Mouse (Mus musculus) midbrain, embryonic 11.5 days (tissue): ENCODE measurements around the gene Fibcd1. TPM values are rescaled to one million over a fixed set of nuclear protein-coding genes. Genes with fewer than 3 reads are reported as not detected.

Source experiments
- ATAC-seq: fragments of 200-750 bp; cut with Nextera tagmentation; 2 replicates; pipeline ENCODE4 v1.8.0; 2017; ENCODE audit warnings: moderate TSS enrichment, moderate library complexity; ENCODE audit not compliant: low FRiP score
- DNase-seq: peaks from one replicate; pipeline ENCODE4 v3.0.0; 2015; ENCODE audit warnings: low spot score; ENCODE audit errors: missing footprints
- H3K27ac ChIP-seq: fragments of 300-500 bp; sonication (generic); 2 replicates; pipeline ENCODE4 v1.5.1; 2014; ENCODE audit warnings: low read depth, low read length
- H3K27me3 ChIP-seq: fragments of 300-500 bp; sonication (generic); 2 replicates; pipeline ENCODE4 v1.6.1; 2014; ENCODE audit warnings: mild to moderate bottlenecking, low read length, moderate library complexity, mixed read lengths; ENCODE audit not compliant: control insufficient read depth, insufficient read depth
- H3K36me3 ChIP-seq: fragments of 300-500 bp; sonication (generic); 2 replicates; pipeline ENCODE4 v1.6.1; 2014; ENCODE audit warnings: mild to moderate bottlenecking, low read length, moderate library complexity, mixed read lengths; ENCODE audit not compliant: control insufficient read depth, insufficient read depth
- H3K4me1 ChIP-seq: fragments of 300-500 bp; sonication (generic); 2 replicates; pipeline ENCODE4 v1.6.1; 2014; ENCODE audit warnings: low read length; ENCODE audit not compliant: control insufficient read depth, insufficient read depth
- H3K4me2 ChIP-seq: fragments of 300-500 bp; sonication (generic); 2 replicates; pipeline ENCODE4 v1.6.1; 2014; ENCODE audit warnings: mild to moderate bottlenecking, moderate library complexity
- H3K4me3 ChIP-seq: fragments of 300-500 bp; sonication (generic); 2 replicates; pipeline ENCODE4 v1.5.1; 2014; ENCODE audit warnings: low read depth, low read length
- H3K9ac ChIP-seq: fragments of 300-500 bp; sonication (generic); 2 replicates; pipeline ENCODE4 v1.6.1; 2014; ENCODE audit warnings: low read length
- H3K9me3 ChIP-seq: fragments of 300-500 bp; sonication (generic); 2 replicates; pipeline ENCODE4 v1.6.1; 2016; ENCODE audit warnings: low read length; ENCODE audit not compliant: control insufficient read depth
- WGBS: fragments of 180-500 bp; shearing (Covaris S2); extraction: QIAGEN DNeasy Blood & Tissue Kit; methylation state at CpG from one replicate; pipeline ENCODE4 v1.1.7; 2014; 5-methylcytosine and 5-hydroxymethylcytosine counted together
- polyA plus RNA-seq: library from polyadenylated mRNA; unstranded; fragments of >200 nt; fragmentation: Nextera tagmentation; extraction: Ambion mirVana; gene quantifications from 2 replicates; pipeline ENCODE4 v1.2.1, GENCODE M21; 2014

Fibcd1 gene
- polyA plus RNA-seq, 1 experiment from 2014 or later = 1.7 TPM

DNA sequence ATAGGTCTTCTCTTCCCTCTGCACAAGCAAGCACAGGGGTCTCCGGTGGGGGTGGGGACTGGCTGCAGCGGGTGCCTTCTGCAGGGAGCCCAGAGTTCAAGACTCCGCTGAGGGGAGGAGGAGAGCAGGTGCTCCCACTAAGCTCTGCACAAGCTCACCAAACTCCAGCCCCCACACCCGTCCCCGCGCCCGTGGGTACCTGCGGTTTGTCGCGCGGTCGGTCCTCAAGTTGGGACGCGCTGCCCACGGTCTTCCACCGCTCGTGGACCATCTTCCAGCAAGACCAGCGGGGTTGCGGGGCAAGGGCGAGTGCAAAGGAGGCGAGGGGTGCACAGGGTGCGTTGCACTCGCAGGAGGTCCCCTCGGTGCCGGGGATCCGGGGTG lies 301 bp downstream of the Fibcd1 start:
- H3K4me3 ChIP-seq = peak overlapping the region; percentile 48
- H3K9ac ChIP-seq = peak overlapping the region; percentile 55
- no peaks in the 10 kb centered on the region for H3K36me3 ChIP-seq
- peaks cover 17% of the 10 kb centered on the region for H3K4me1 ChIP-seq
- H3K4me2 ChIP-seq = peak overlapping the region; percentile 84
- H3K27ac ChIP-seq = no peak overlapping the region
- 3% methylated on average over 26 of the region's 26 CpGs for WGBS
- DNase-seq (peak; percentile 94), ATAC-seq (no peak)
- H3K9me3 ChIP-seq = no peaks in the 10 kb centered on the region
- peaks cover 40% of the 10 kb centered on the region for H3K27me3 ChIP-seq

DNA sequence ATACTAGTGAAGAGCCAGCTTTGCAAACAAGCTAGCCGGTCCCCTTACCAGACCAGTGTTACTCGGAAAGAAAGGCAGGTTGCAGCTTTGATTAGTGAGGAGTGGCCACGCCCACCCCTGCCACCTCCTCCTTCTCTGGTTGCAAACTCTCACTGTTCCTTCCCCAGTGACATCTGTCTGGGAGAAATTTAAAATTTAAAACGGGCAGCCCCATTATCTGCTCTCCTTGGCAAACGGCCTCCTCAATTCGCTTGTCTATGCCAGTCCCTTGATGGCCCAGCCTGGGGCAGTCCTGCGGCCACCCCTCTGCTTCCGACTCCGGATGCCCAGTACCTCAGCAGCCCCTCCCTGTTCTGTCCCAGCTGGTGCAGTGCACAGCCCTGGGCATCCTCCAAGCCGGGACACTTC lies 1.1 kb downstream of the Fibcd1 start:
- Histone ChIP-seq H3K36me3 (no peaks in the 10 kb centered on the region), H3K4me2 (no peak overlapping the region), H3K27me3 (peaks cover 40% of the 10 kb centered on the region), H3K9ac (no peak overlapping the region), H3K27ac (no peak overlapping the region), H3K9me3 (no peaks in the 10 kb centered on the region), H3K4me3 (no peak overlapping the region), H3K4me1 (peaks cover 17% of the 10 kb centered on the region)
- DNase-seq = no peak
- 5% methylated on average over 10 of the region's 10 CpGs for WGBS
- ATAC-seq = no peak

GRCm38 (mm10) chr2:31838868-31839267 lies 6.9 kb downstream of the Fibcd1 start:
- peaks cover 5% of the 10 kb centered on the region; the same call in 1 of the 2 replicates for H3K27me3 ChIP-seq
- no peak overlapping the region for H3K4me2 ChIP-seq
- no peak overlapping the region for H3K4me3 ChIP-seq
- ATAC-seq (no peak), DNase-seq (no peak)
- no peaks in the 10 kb centered on the region for H3K4me1 ChIP-seq
- no peak overlapping the region for H3K27ac ChIP-seq
- no peaks in the 10 kb centered on the region for H3K9me3 ChIP-seq
- no peak overlapping the region for H3K9ac ChIP-seq
- WGBS = 53% methylated on average over 1 of the region's 1 CpGs
- H3K36me3 ChIP-seq = no peaks in the 10 kb centered on the region

- Histone ChIP-seq H3K27ac (no peak overlapping the region), H3K9ac (no peak overlapping the region), H3K9me3 (no peaks in the 10 kb centered on the region), H3K4me1 (no peaks in the 10 kb centered on the region), H3K36me3 (no peaks in the 10 kb centered on the region), H3K27me3 (no peaks in the 10 kb centered on the region), H3K4me3 (no peak overlapping the region), H3K4me2 (no peak overlapping the region)
- ATAC-seq = no peak
- WGBS = 39% methylated on average over 6 of the region's 6 CpGs
- no peak for DNase-seq
These were observed 8.8 kb downstream of the Fibcd1 start for GRCm38 (mm10) chr2:31836985-31837384.

GRCm38 (mm10) chr2:31836091-31836490 lies 9.7 kb downstream of the Fibcd1 start:
- H3K9me3 ChIP-seq = no peaks in the 10 kb centered on the region
- H3K36me3 ChIP-seq = no peaks in the 10 kb centered on the region
- H3K27me3 ChIP-seq = no peaks in the 10 kb centered on the region
- H3K9ac ChIP-seq = no peak overlapping the region
- DNase-seq (no peak), ATAC-seq (no peak)
- H3K4me2 ChIP-seq = no peak overlapping the region
- no peak overlapping the region for H3K27ac ChIP-seq
- H3K4me3 ChIP-seq = no peak overlapping the region
- H3K4me1 ChIP-seq = no peaks in the 10 kb centered on the region
- 75% methylated on average over 10 of the region's 10 CpGs for WGBS

GRCm38 (mm10) chr2:31828311-31828825 lies 17.4 kb downstream of the Fibcd1 start:
- Histone ChIP-seq H3K27ac (no peak overlapping the region), H3K27me3 (no peaks in the 10 kb centered on the region), H3K4me1 (peaks cover 10% of the 10 kb centered on the region), H3K36me3 (no peaks in the 10 kb centered on the region), H3K9me3 (no peaks in the 10 kb centered on the region), H3K9ac (no peak overlapping the region), H3K4me3 (no peak overlapping the region), H3K4me2 (no peak overlapping the region)
- DNase-seq (no peak), ATAC-seq (no peak)
- WGBS = 11% methylated on average over 4 of the region's 4 CpGs

DNA sequence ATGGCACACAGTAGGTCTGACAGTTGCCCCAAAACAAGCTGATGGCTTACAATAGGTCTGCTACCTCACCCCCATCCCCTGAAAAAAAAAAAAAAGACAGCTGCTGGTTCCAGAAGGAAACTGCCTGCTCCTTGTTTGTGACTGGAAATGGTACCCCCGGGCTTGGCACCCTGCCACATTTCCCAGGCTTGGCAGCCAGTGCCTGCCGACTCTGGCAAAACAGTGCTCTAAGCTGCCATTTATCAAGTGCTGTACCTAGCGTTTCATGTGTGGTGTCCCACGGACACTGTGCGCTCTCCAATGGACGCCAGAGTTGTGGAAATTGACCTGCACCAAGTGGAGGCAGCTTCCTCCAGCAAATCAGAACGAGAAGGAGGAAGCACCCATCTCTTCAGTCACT lies 17.9 kb downstream of the Fibcd1 start:
- H3K36me3 ChIP-seq = no peaks in the 10 kb centered on the region
- no peaks in the 10 kb centered on the region for H3K9me3 ChIP-seq
- no peak overlapping the region for H3K4me3 ChIP-seq
- no peak for DNase-seq
- H3K9ac ChIP-seq = no peak overlapping the region
- H3K4me2 ChIP-seq = no peak overlapping the region
- H3K27ac ChIP-seq = no peak overlapping the region
- H3K27me3 ChIP-seq = no peaks in the 10 kb centered on the region
- 67% methylated on average over 7 of the region's 7 CpGs for WGBS
- ATAC-seq = no peak
- peaks cover 14% of the 10 kb centered on the region for H3K4me1 ChIP-seq

DNA sequence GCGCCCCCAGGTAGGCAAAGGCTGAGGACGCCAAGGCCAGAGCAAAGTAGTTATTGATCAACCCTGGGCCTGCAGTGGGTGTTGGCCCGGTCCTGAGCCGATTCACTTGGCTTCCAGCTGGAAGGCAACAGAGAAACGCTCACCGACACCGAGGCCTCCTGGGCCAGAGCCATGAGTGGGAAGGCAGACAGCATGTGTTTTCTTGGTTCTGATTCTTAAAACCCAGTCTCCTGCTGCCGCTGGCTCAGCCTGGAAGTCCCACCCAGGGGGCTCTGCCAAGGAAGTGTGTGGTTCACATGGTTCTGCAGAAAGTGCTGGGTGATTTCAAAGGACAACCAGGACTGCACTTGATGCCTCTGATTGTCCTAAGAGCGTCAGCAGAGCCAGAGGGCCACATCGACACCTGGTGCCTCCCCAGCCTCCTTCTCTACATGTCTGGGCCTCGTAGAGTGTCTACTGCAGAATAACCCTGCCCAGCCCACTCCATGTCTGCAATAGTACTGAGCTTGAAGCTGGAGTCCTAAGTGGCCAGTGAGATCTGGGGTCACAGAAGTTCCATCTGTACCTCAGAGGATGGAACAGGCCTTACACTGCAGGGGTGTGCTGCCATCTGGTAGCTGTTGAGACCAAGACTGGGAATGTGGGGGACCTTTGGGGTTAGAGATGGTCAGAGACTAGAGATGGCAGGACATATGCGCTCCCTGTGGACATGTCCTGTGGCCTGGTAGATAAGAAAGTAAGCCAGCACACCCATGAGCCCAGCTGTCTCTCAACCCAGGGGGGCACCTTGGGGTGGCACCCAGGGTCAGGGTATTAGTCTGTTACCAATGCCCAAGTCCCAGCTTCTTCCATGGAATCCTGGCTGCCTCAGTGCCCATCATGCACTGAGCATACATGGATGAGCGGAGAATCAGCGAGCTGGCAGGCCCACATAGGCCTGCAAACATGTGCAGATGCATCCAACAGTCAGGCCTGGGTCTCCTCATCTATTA lies 19.4 kb downstream of the Fibcd1 start:
- Histone ChIP-seq H3K9me3 (no peaks in the 10 kb centered on the region), H3K36me3 (no peaks in the 10 kb centered on the region), H3K27me3 (no peaks in the 10 kb centered on the region; the same call in 1 of the 2 replicates), H3K27ac (no peak overlapping the region), H3K4me3 (no peak overlapping the region), H3K4me1 (peaks cover 25% of the 10 kb centered on the region), H3K4me2 (no peak overlapping the region), H3K9ac (no peak overlapping the region)
- DNase-seq (no peak), ATAC-seq (no peak)
- WGBS = 88% methylated on average over 14 of the region's 14 CpGs

DNA sequence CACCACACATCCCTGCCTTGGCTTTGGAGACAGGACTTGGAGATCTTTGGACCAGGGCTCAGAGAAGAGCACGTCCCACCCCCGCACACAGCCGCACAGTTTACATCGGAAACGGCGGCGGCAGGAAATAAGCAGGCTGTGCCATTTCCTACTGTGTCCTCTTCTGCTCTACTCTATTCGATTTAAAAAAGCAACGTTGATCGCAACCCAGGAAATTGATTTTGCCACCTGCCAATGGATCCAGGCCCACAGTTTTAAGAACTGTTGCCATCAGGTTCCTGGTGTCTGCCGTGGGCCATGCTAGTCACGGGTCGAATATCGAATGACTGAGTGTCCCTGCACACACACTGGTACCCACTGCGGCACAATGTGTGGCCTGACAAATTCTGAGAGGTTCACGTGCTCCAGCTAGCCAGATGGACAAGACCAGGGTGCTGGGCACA lies 20.3 kb downstream of the Fibcd1 start:
- WGBS = 88% methylated on average over 16 of the region's 16 CpGs
- Histone ChIP-seq H3K27ac (no peak overlapping the region), H3K4me2 (no peak overlapping the region), H3K9ac (no peak overlapping the region), H3K27me3 (no peaks in the 10 kb centered on the region; the same call in 1 of the 2 replicates), H3K36me3 (no peaks in the 10 kb centered on the region), H3K4me3 (no peak overlapping the region), H3K9me3 (no peaks in the 10 kb centered on the region), H3K4me1 (peaks cover 25% of the 10 kb centered on the region)
- no peak for DNase-seq
- ATAC-seq = no peak
